24 mouse cellular contexts compared by ENCODE assay signal in genomic region chr5:30387726-30388125, GRCm38 (mm10).
DNase-seq lines count a peak whose midpoint lies in the region; ATAC-seq and TF ChIP-seq lines count a peak whose summit lies in the region.
"Had no signal": no experiment of that assay in that cellular context is flagged by ENCODE, and none has a peak within 500 bp of the region (broad histone marks: within the 10 kb centered on the region; RNA-seq: fewer than 3 reads in every experiment).

No protein-coding gene starts in this region.

- H3K4me1 ChIP-seq in forebrain, postnatal 0 days (ENCODE audit: insufficient read depth) = no peaks in the 10 kb centered on the region
- no peaks in the 10 kb centered on the region for H3K4me1 ChIP-seq in forebrain, embryonic 14.5 days (ENCODE audit: control insufficient read depth, insufficient read depth, low read length)
- H3K4me1 ChIP-seq in hindbrain, embryonic 16.5 days (ENCODE audit: control insufficient read depth, insufficient read depth, low read depth, low read length) = no peaks in the 10 kb centered on the region
- H3K4me1 ChIP-seq in hindbrain, embryonic 10.5 days (replicated peaks) = peaks cover 9% of the 10 kb centered on the region
- H3K4me1 ChIP-seq in lung, embryonic 14.5 days (ENCODE audit: insufficient read depth) = no peaks in the 10 kb centered on the region
- no peaks in the 10 kb centered on the region for H3K4me1 ChIP-seq in cortical plate, adult 2 months (ENCODE audit: control insufficient read depth, insufficient read depth, low read length)
- H3K4me1 ChIP-seq in limb, embryonic 10.5 days = peaks cover 15% of the 10 kb centered on the region
- H3K4me1 ChIP-seq: heart, embryonic 12.5 days; neural tube, embryonic 12.5 days had no signal

- no peak overlapping the region for H3K4me3 ChIP-seq in forebrain, postnatal 0 days (ENCODE audit: low read depth, low read length)
- no peak overlapping the region for H3K4me3 ChIP-seq in forebrain, embryonic 14.5 days (ENCODE audit: low read depth, low read length)
- H3K4me3 ChIP-seq in hindbrain, embryonic 16.5 days (ENCODE audit: low read length) = no peak overlapping the region
- no peak overlapping the region for H3K4me3 ChIP-seq in hindbrain, embryonic 10.5 days
- no peak overlapping the region for H3K4me3 ChIP-seq in lung, embryonic 14.5 days (ENCODE audit: low read depth, low read length)
- H3K4me3 ChIP-seq in cortical plate, adult 2 months (ENCODE audit: insufficient read depth, low read length) = no peak overlapping the region
- H3K4me3 ChIP-seq in limb, embryonic 10.5 days = no peak overlapping the region
- H3K4me3 ChIP-seq: embryonic facial prominence, embryonic 12.5 days; heart, embryonic 12.5 days; limb, embryonic 15.5 days; neural tube, embryonic 12.5 days had no signal

- H3K4me2 ChIP-seq in forebrain, postnatal 0 days (ENCODE audit: low read depth) = no peak overlapping the region
- no peak overlapping the region for H3K4me2 ChIP-seq in forebrain, embryonic 14.5 days (ENCODE audit: low read length)
- H3K4me2 ChIP-seq in hindbrain, embryonic 16.5 days (ENCODE audit: low read length) = no peak overlapping the region
- H3K4me2 ChIP-seq in lung, embryonic 14.5 days = no peak overlapping the region
- H3K4me2 ChIP-seq: embryonic facial prominence, embryonic 12.5 days; heart, embryonic 12.5 days; limb, embryonic 15.5 days; neural tube, embryonic 12.5 days had no signal

- peak; percentile 18 for DNase-seq in forebrain, postnatal 0 days
- no peak for DNase-seq in forebrain, embryonic 14.5 days (ENCODE audit: low spot score)
- DNase-seq in hindbrain, embryonic 10.5 days (ENCODE audit: low spot score) = no peak
- DNase-seq in lung, embryonic 14.5 days = no peak
- no peak for DNase-seq in lung, adult 18-20 months
- no peak for DNase-seq in limb, embryonic 10.5 days (ENCODE audit: low spot score)
- DNase-seq: adrenal gland, postnatal 36 days; cerebellum, adult 11 months; cerebellum, postnatal 10 days; heart, postnatal 14 days; kidney, adult 8-10 months; kidney, postnatal 25 days; lung, postnatal 4 days; retina, postnatal 1 day; right cerebral cortex, postnatal 25 days; thymus, postnatal 25 days had no signal

- no peaks in the 10 kb centered on the region for H3K27me3 ChIP-seq in forebrain, postnatal 0 days (ENCODE audit: insufficient read depth, low read length)
- no peaks in the 10 kb centered on the region for H3K27me3 ChIP-seq in forebrain, embryonic 14.5 days (replicated peaks; ENCODE audit: control insufficient read depth, insufficient read depth, low read length)
- H3K27me3 ChIP-seq in hindbrain, embryonic 16.5 days (replicated peaks; ENCODE audit: control insufficient read depth, insufficient read depth, low read length) = no peaks in the 10 kb centered on the region
- no peaks in the 10 kb centered on the region for H3K27me3 ChIP-seq in hindbrain, embryonic 10.5 days (ENCODE audit: insufficient read depth, poor library complexity, severe bottlenecking)
- H3K27me3 ChIP-seq in lung, embryonic 14.5 days (ENCODE audit: insufficient read depth, low read length) = no peaks in the 10 kb centered on the region
- H3K27me3 ChIP-seq in limb, embryonic 10.5 days (ENCODE audit: low read depth, poor library complexity, severe bottlenecking) = no peaks in the 10 kb centered on the region
- H3K27me3 ChIP-seq: embryonic facial prominence, embryonic 12.5 days; heart, embryonic 12.5 days; limb, embryonic 15.5 days; neural tube, embryonic 12.5 days had no signal

- H3K9ac ChIP-seq in forebrain, postnatal 0 days = no peak overlapping the region
- H3K9ac ChIP-seq in forebrain, embryonic 14.5 days (ENCODE audit: low read length) = no peak overlapping the region
- no peak overlapping the region for H3K9ac ChIP-seq in hindbrain, embryonic 16.5 days (ENCODE audit: low read depth, low read length)
- no peak overlapping the region for H3K9ac ChIP-seq in lung, embryonic 14.5 days
- H3K9ac ChIP-seq: embryonic facial prominence, embryonic 12.5 days; heart, embryonic 12.5 days; limb, embryonic 15.5 days; liver, embryonic 14.5 days; neural tube, embryonic 12.5 days had no signal

- no peak overlapping the region for H3K27ac ChIP-seq in forebrain, postnatal 0 days (ENCODE audit: low read depth, low read length)
- no peak overlapping the region for H3K27ac ChIP-seq in forebrain, embryonic 14.5 days (ENCODE audit: low read depth, low read length)
- no peak overlapping the region for H3K27ac ChIP-seq in hindbrain, embryonic 16.5 days (ENCODE audit: low read depth, low read length)
- H3K27ac ChIP-seq in hindbrain, embryonic 10.5 days = no peak overlapping the region
- no peak overlapping the region for H3K27ac ChIP-seq in lung, embryonic 14.5 days (ENCODE audit: low read depth)
- no peak overlapping the region for H3K27ac ChIP-seq in cortical plate, adult 2 months (ENCODE audit: insufficient read depth, low read length)
- no peak overlapping the region for H3K27ac ChIP-seq in limb, embryonic 10.5 days
- H3K27ac ChIP-seq: embryonic facial prominence, embryonic 12.5 days; limb, embryonic 15.5 days; liver, embryonic 14.5 days; neural tube, embryonic 12.5 days had no signal

- ATAC-seq in forebrain, postnatal 0 days = peak; percentile 65; the same call in 1 of the 2 replicates
- no peak for ATAC-seq in forebrain, embryonic 14.5 days
- ATAC-seq in hindbrain, embryonic 16.5 days = peak; percentile 52
- ATAC-seq in lung, embryonic 14.5 days (ENCODE audit: insufficient read depth) = no peak
- ATAC-seq: inflammation-experienced regulatory T-cells, adult 6 months had no signal

- no peaks in the 10 kb centered on the region for H3K36me3 ChIP-seq in forebrain, postnatal 0 days (ENCODE audit: insufficient read depth)
- no peaks in the 10 kb centered on the region for H3K36me3 ChIP-seq in forebrain, embryonic 14.5 days (ENCODE audit: control insufficient read depth, insufficient read depth, low read length)
- H3K36me3 ChIP-seq in hindbrain, embryonic 16.5 days (ENCODE audit: control insufficient read depth, insufficient read depth, low read length) = no peaks in the 10 kb centered on the region
- H3K36me3 ChIP-seq in hindbrain, embryonic 10.5 days = no peaks in the 10 kb centered on the region
- no peaks in the 10 kb centered on the region for H3K36me3 ChIP-seq in lung, embryonic 14.5 days (ENCODE audit: insufficient read depth)
- H3K36me3 ChIP-seq in limb, embryonic 10.5 days = no peaks in the 10 kb centered on the region
- H3K36me3 ChIP-seq: embryonic facial prominence, embryonic 12.5 days; heart, embryonic 12.5 days; limb, embryonic 15.5 days; neural tube, embryonic 12.5 days had no signal

- 72% methylated on average over 6 of the region's 6 CpGs for WGBS in forebrain, postnatal 0 days
- WGBS in forebrain, embryonic 14.5 days = 78% methylated on average over 6 of the region's 6 CpGs
- WGBS in hindbrain, embryonic 16.5 days = 72% methylated on average over 6 of the region's 6 CpGs
- 83% methylated on average over 6 of the region's 6 CpGs for WGBS in hindbrain, embryonic 10.5 days
- 68% methylated on average over 6 of the region's 6 CpGs for WGBS in lung, embryonic 14.5 days
- 86% methylated on average over 6 of the region's 6 CpGs for WGBS in limb, embryonic 10.5 days

- TF ChIP-seq POLR2A in cortical plate, adult 2 months (IDR thresholded peaks at IDR 0.05; ENCODE audit: extremely low read depth, insufficient read depth, low read length) = no peak

- no peaks in the 10 kb centered on the region for H3K9me3 ChIP-seq in forebrain, postnatal 0 days (ENCODE audit: low read length)
- no peaks in the 10 kb centered on the region for H3K9me3 ChIP-seq in forebrain, embryonic 14.5 days (replicated peaks; ENCODE audit: control insufficient read depth, low read length)
- no peaks in the 10 kb centered on the region for H3K9me3 ChIP-seq in hindbrain, embryonic 16.5 days (ENCODE audit: control insufficient read depth, low read length)
- no peaks in the 10 kb centered on the region for H3K9me3 ChIP-seq in hindbrain, embryonic 10.5 days
- no peaks in the 10 kb centered on the region for H3K9me3 ChIP-seq in lung, embryonic 14.5 days (ENCODE audit: low read depth, low read length)
- no peaks in the 10 kb centered on the region for H3K9me3 ChIP-seq in limb, embryonic 10.5 days (replicated peaks)
- H3K9me3 ChIP-seq: embryonic facial prominence, embryonic 12.5 days; heart, embryonic 12.5 days; limb, embryonic 15.5 days; neural tube, embryonic 12.5 days had no signal

- peak; percentile 68 for TF ChIP-seq CTCF in forebrain, postnatal 0 days (IDR thresholded peaks at IDR 0.05; ENCODE audit: low read depth)
- TF ChIP-seq CTCF in lung, embryonic 14.5 days (IDR thresholded peaks at IDR 0.05; ENCODE audit: low read depth) = peak; percentile 7; the same call in 1 of the 2 replicates
- TF ChIP-seq CTCF in cortical plate, adult 2 months (IDR thresholded peaks at IDR 0.05; ENCODE audit: extremely low read depth, insufficient read depth, low read length) = peak; percentile 32; the same call in 1 of the 2 replicates

Comparison
In these comparisons a context has a peak if more than half of its experiments do, and no peak if none do; other contexts are left out.
1. ATAC-seq: peak in forebrain, postnatal 0 days (single experiment) and hindbrain, embryonic 16.5 days (single experiment); none in forebrain, embryonic 14.5 days (single experiment) and lung, embryonic 14.5 days (single experiment).
2. CTCF ChIP-seq: peak in every context shown above with its lines; median percentile 68 in forebrain, postnatal 0 days; 32 in cortical plate, adult 2 months; 7 in lung, embryonic 14.5 days.